Mouse (Mus musculus) kidney, embryonic 16.5 days (tissue): Measurements from ENCODE around the gene Maml2. TPM values are rescaled to one million over a fixed set of nuclear protein-coding genes. Genes with fewer than 3 reads are reported as not detected.

Source experiments
- ATAC-seq: fragments of 200-750 bp; cut with Nextera tagmentation; 2 replicates; pipeline ENCODE4 v1.8.0; 2017; ENCODE audit warnings: moderate TSS enrichment; ENCODE audit not compliant: low FRiP score, low TSS enrichment
- H3K27ac ChIP-seq: fragments of 300-500 bp; sonication (generic); 2 replicates; pipeline ENCODE4 v1.5.1; 2014; ENCODE audit warnings: low read length
- H3K27me3 ChIP-seq: fragments of 300-500 bp; sonication (generic); 2 replicates; pipeline ENCODE4 v1.6.1; 2014; ENCODE audit warnings: low read length, control low read depth, mixed read lengths; ENCODE audit not compliant: insufficient read depth
- H3K36me3 ChIP-seq: fragments of 300-500 bp; sonication (generic); 2 replicates; pipeline ENCODE4 v1.6.1; 2014; ENCODE audit warnings: low read length, control low read depth, mixed read lengths; ENCODE audit not compliant: insufficient read depth
- H3K4me1 ChIP-seq: fragments of 300-500 bp; sonication (generic); 2 replicates; pipeline ENCODE4 v1.6.1; 2014; ENCODE audit warnings: low read length, control low read depth, mixed read lengths; ENCODE audit not compliant: insufficient read depth
- H3K4me2 ChIP-seq: fragments of 300-500 bp; sonication (generic); replicated peaks from 2 replicates; pipeline ENCODE4 v1.6.1; 2014; ENCODE audit warnings: low read depth, low read length
- H3K4me3 ChIP-seq: fragments of 300-500 bp; sonication (generic); 2 replicates; pipeline ENCODE4 v1.5.1; 2014; ENCODE audit warnings: mild to moderate bottlenecking, low read length
- H3K9ac ChIP-seq: fragments of 300-500 bp; sonication (generic); replicated peaks from 2 replicates; pipeline ENCODE4 v1.6.1; 2014; ENCODE audit warnings: low read length
- H3K9me3 ChIP-seq: fragments of 300-500 bp; sonication (generic); 2 replicates; pipeline ENCODE4 v1.6.1; 2016; ENCODE audit warnings: low read length, control low read depth
- WGBS: fragments of 180-500 bp; shearing (Covaris S2); extraction: QIAGEN DNeasy Blood & Tissue Kit; methylation state at CpG from one replicate; pipeline ENCODE4 v1.1.7; 2014; 5-methylcytosine and 5-hydroxymethylcytosine counted together
- polyA plus RNA-seq: library from polyadenylated mRNA; unstranded; fragments of >200 nt; fragmentation: Nextera tagmentation; extraction: Ambion mirVana; gene quantifications from 2 replicates; pipeline ENCODE4 v1.2.1, GENCODE M21; 2015

The Maml2 gene
- polyA plus RNA-seq, 1 experiment from 2014 or later, result 10.0 TPM

DNA sequence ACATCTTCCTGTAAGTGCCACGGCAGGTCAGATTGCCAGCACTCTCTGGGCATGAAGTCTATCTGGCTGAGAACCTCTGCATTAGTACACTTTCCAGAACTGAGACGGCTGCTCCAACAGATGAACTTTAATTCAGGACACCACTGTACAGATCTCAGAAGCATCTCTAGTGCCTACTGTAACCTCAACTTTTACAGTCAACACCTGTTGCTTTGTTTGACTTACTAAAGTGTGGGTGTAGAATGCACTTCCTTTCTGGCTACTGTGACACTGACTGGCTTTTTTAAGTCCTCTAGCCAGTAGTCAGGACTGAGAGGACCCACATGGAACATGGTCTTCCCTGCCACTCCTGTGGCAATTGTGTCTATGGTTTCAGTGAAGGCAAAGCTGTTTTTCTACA, 25.3 kb downstream of the Maml2 start:
- ATAC-seq, result no peak

GRCm38 (mm10) chr9:13323612-13324011, 25.9 kb downstream of the Maml2 start:
- 16% methylated on average over 1 of the region's 1 CpGs for WGBS
- H3K36me3 ChIP-seq, result no peaks in the 10 kb centered on the region
- peak; percentile 82 for ATAC-seq

More for the DNA sequence above, 25.3 kb downstream of the Maml2 start:
- H3K4me2 ChIP-seq, result no peak overlapping the region
- H3K4me3 ChIP-seq, result no peak overlapping the region
- H3K9me3 ChIP-seq, result no peaks in the 10 kb centered on the region
- 56% methylated on average over 2 of the region's 2 CpGs for WGBS
- no peak overlapping the region for H3K9ac ChIP-seq
- H3K36me3 ChIP-seq, result no peaks in the 10 kb centered on the region
- no peaks in the 10 kb centered on the region for H3K27me3 ChIP-seq
- H3K4me1 ChIP-seq, result peaks cover 13% of the 10 kb centered on the region
- H3K27ac ChIP-seq, result peak overlapping the region; percentile 77

DNA sequence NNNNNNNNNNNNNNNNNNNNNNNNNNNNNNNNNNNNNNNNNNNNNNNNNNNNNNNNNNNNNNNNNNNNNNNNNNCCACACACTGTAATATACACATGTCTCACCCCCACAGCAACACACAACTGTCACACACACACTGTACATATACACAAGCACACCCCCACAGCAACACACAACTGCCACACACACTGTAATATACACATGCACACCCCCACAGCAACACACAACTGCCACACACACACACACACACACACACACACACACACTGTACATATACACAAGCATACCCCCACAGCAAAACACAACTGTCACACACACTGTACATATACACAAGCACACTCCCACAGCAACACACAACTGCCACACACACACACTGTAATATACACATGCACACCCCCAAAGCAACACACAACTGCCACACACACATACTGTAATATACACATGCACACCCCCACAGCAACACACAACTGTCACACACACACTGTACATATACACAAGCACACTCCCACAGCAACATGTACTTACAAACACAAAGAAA, 116.5 kb downstream of the Maml2 start:
- no peaks in the 10 kb centered on the region for H3K27me3 ChIP-seq
- ATAC-seq, result no peak
- no peaks in the 10 kb centered on the region for H3K9me3 ChIP-seq
- H3K9ac ChIP-seq, result no peak overlapping the region
- H3K4me1 ChIP-seq, result no peaks in the 10 kb centered on the region
- H3K4me2 ChIP-seq, result no peak overlapping the region
- no peak overlapping the region for H3K4me3 ChIP-seq
- H3K27ac ChIP-seq, result no peak overlapping the region
- peaks cover 4% of the 10 kb centered on the region; the same call in 1 of the 2 replicates for H3K36me3 ChIP-seq

More at GRCm38 (mm10) chr9:13323612-13324011, 25.9 kb downstream of the Maml2 start:
- Histone ChIP-seq H3K4me2 (no peak overlapping the region), H3K27me3 (no peaks in the 10 kb centered on the region), H3K9ac (no peak overlapping the region), H3K4me1 (peaks cover 13% of the 10 kb centered on the region), H3K27ac (peak overlapping the region; percentile 77), H3K4me3 (no peak overlapping the region), H3K9me3 (no peaks in the 10 kb centered on the region)

DNA sequence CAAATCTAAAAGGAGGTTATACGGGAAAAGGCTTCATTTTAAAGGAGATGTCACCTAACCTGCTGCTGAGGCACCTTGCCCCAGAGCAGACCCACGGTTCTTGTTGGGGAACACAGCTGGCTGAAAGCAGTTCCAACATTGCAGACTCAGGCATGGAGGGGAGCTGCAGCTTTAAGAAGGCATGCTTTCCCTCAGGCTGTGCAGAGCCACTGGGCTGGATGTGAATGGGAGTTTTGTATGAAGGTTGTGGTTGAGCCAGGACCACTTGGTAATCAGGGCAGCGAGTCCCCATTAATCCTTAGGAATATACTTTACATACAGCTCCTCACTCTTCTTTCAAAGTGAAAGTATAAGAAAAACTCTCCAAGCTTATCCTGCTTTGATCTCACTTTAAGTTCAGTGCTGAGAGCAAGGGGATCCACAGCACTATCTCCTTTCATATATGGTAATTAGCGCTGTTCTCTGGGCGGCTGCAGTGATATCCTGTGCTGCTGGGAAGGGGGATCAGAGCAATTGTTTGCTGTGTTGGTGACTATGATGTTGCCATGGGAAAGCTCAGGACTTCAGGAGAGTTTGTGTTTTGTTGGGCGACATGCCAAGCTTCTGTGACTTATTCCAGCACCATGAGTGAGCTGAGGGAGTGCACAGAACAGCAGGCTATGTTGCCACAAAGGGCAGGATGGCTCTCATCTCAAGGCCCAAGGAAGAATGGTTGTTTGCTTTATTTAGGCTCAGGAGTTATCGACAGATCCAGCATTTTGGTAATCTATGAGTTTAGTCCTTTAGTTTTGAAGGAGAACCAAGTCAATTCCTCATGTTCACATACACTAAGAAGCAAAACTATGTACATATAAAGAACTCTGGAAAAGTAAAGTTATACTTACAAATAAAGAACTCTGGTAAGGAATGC, 127.5 kb downstream of the Maml2 start:
- H3K9me3 ChIP-seq, result no peaks in the 10 kb centered on the region
- no peaks in the 10 kb centered on the region for H3K36me3 ChIP-seq
- peak overlapping the region; percentile 18; the same call in 1 of the 2 replicates for H3K9ac ChIP-seq
- WGBS, result 25% methylated on average over 7 of the region's 7 CpGs
- peaks cover 23% of the 10 kb centered on the region for H3K4me1 ChIP-seq
- peak overlapping the region; percentile 88 for H3K27ac ChIP-seq
- H3K4me2 ChIP-seq, result peak overlapping the region; percentile 35
- peak; percentile 92 for ATAC-seq
- H3K4me3 ChIP-seq, result peak overlapping the region; percentile 3; the same call in 1 of the 2 replicates
- no peaks in the 10 kb centered on the region for H3K27me3 ChIP-seq

DNA sequence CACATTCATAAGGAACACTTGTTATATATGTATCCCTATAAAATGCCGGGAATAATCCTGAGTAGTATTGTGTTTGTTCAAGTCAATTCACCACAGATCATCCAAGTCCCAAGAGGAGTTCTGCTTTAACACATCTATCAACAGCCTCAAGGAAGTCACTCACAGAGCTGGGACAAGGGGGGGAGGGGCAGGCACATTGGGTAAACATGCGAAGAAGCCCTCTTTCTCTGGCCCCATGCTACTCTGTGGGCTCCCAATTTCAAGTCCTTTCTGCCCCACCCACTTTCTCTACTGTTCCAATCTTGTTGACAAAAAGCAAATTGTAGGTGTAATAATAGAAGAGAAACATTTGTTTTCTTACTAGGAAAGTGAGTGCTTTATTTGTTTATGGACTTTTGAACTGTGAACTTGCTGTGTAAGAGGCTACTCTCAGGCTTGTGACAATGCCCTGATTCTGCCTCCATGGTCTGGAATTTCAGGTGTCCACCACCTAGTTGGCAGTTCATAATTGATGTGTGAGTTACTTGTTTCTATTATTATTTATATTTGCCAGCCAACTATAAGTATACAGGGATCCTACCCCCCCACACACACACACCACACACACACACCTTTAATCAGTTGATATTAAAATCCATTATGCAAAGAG, 131.8 kb downstream of the Maml2 start:
- Histone ChIP-seq H3K36me3 (no peaks in the 10 kb centered on the region), H3K27ac (no peak overlapping the region), H3K9me3 (no peaks in the 10 kb centered on the region), H3K9ac (no peak overlapping the region), H3K4me1 (peaks cover 23% of the 10 kb centered on the region), H3K27me3 (no peaks in the 10 kb centered on the region), H3K4me3 (no peak overlapping the region), H3K4me2 (no peak overlapping the region)
- WGBS, result 50% methylated on average over 2 of the region's 2 CpGs
- no peak for ATAC-seq

DNA sequence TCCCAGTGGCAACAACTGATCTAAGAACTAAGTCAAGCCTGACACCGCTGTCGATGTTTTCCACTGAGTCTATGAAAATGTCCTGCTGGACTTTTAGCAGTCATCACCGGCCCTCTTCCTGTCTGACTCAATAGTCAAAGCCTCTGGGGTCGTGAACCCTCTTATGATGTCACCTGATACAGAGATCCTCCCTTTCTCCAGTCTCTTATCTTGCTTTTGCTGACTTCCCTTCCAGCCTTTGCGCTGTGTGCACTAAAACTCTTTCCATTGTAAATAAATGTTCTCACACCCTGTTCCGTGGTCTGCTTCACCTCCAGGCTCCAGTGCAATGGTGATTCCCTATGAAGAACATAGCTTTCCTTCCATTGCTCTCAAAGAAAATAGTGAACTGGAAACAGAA, 132.5 kb downstream of the Maml2 start:
- H3K36me3 ChIP-seq, result no peaks in the 10 kb centered on the region
- no peak; the same call in 1 of the 2 replicates for ATAC-seq
- H3K27ac ChIP-seq, result no peak overlapping the region
- no peak overlapping the region for H3K4me3 ChIP-seq
- H3K27me3 ChIP-seq, result no peaks in the 10 kb centered on the region
- no peaks in the 10 kb centered on the region for H3K9me3 ChIP-seq
- WGBS, result 46% methylated on average over 6 of the region's 6 CpGs
- no peak overlapping the region for H3K4me2 ChIP-seq
- H3K4me1 ChIP-seq, result peaks cover 16% of the 10 kb centered on the region
- no peak overlapping the region for H3K9ac ChIP-seq

GRCm38 (mm10) chr9:13430744-13431143, 133.0 kb downstream of the Maml2 start:
- H3K4me3 ChIP-seq, result no peak overlapping the region
- no peaks in the 10 kb centered on the region for H3K36me3 ChIP-seq
- no peaks in the 10 kb centered on the region for H3K9me3 ChIP-seq
- H3K4me2 ChIP-seq, result no peak overlapping the region
- no peak for ATAC-seq
- H3K4me1 ChIP-seq, result peaks cover 12% of the 10 kb centered on the region
- H3K27ac ChIP-seq, result no peak overlapping the region
- no peaks in the 10 kb centered on the region for H3K27me3 ChIP-seq
- no peak overlapping the region for H3K9ac ChIP-seq

GRCm38 (mm10) chr9:13431646-13432045, 133.9 kb downstream of the Maml2 start:
- Histone ChIP-seq H3K4me2 (no peak overlapping the region), H3K4me1 (peaks cover 9% of the 10 kb centered on the region), H3K9ac (no peak overlapping the region), H3K27ac (no peak overlapping the region), H3K4me3 (no peak overlapping the region), H3K27me3 (no peaks in the 10 kb centered on the region), H3K36me3 (no peaks in the 10 kb centered on the region), H3K9me3 (no peaks in the 10 kb centered on the region)
- ATAC-seq, result no peak
- 95% methylated on average over 3 of the region's 3 CpGs for WGBS

- H3K36me3 ChIP-seq, result peaks cover 3% of the 10 kb centered on the region; the same call in 1 of the 2 replicates
- H3K27me3 ChIP-seq, result no peaks in the 10 kb centered on the region
- no peak overlapping the region for H3K4me2 ChIP-seq
- H3K27ac ChIP-seq, result no peak overlapping the region
- H3K9ac ChIP-seq, result no peak overlapping the region
- H3K4me1 ChIP-seq, result 0 out of 2 replicates have a peak, but pooled peaks cover 5% of the 10 kb centered on the region
- H3K9me3 ChIP-seq, result peaks cover 4% of the 10 kb centered on the region
- 75% methylated on average over 6 of the region's 6 CpGs for WGBS
- no peak for ATAC-seq
- H3K4me3 ChIP-seq, result no peak overlapping the region
Measured at GRCm38 (mm10) chr9:13433501-13434090, 135.8 kb downstream of the Maml2 start.
